Mouse (Mus musculus): ENCODE measurements at regions not wholly inside any gene's neighbourhood (a gene's known extent, or its start where the extent isn't known, plus 50 kb on each side); places are given as distances from the start of the nearest gene placed in this dataset.

DNA sequence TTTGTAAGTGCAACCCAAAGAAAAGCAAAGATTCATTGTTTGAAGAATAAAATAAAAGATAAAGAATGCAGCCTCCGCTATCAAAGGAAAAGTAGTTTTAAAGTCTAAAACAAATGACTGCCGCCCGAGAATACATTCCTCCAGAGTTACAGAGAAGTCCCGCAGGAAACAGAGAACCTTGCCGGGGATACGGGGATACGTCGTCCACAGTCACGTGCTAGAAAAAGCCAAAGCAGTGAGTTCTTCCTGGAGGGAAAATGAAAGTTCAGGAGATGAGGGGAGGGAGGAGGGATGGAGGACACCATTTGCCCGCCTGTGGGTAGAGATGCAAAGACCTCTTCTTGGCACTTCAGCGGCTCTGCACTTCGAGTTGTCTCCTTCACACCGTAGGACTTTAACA is 68.0 kb upstream of the Kctd3 start:
- no peak for TF ChIP-seq CTCF (IDR thresholded peaks at IDR 0.05; ENCODE audit: low read depth, low read length)
- no peak for TF ChIP-seq POLR2AphosphoS5 (IDR thresholded peaks at IDR 0.05; ENCODE audit: insufficient replicate concordance, low read depth, low read length)
- no peak for TF ChIP-seq TAL1 (conservative IDR thresholded peaks at IDR 0.05; ENCODE audit: low read depth, low read length)
- TF ChIP-seq GATA1 (IDR thresholded peaks at IDR 0.05; ENCODE audit: borderline replicate concordance, low read length): no peak
- TF ChIP-seq GATA2 (IDR thresholded peaks at IDR 0.05; ENCODE audit: borderline replicate concordance, low read depth, low read length): no peak
